Mouse (Mus musculus): Measurements from ENCODE around the gene Obp2a.

DNA sequence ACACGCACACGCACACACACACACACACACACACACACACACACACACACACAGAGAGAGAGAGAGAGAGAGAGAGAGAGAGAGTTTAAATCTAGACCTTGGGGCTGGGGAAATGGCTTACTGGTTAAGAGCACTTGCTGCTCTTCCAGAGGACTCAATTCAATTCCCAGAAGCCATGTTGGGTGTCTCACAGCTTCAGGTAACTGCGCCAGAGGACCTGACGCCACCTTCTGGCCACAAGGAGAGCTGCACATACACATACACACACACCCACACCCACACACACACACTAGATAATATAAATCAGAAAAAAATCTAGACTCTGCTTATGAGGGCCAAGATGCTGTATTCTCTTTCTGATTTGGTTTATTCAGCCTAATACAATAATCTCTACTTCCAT lies 12.9 kb upstream of the Obp2a start:
- TF ChIP-seq CTCF (IDR thresholded peaks at IDR 0.05; ENCODE audit: borderline replicate concordance, insufficient read depth, low read depth, low read length) = no peak
- TF ChIP-seq POLR2A (IDR thresholded peaks at IDR 0.05; ENCODE audit: borderline replicate concordance, insufficient read depth, low read length) = no peak
